ENCODE assay signal across 9 mouse cellular contexts in the genomic region with DNA sequence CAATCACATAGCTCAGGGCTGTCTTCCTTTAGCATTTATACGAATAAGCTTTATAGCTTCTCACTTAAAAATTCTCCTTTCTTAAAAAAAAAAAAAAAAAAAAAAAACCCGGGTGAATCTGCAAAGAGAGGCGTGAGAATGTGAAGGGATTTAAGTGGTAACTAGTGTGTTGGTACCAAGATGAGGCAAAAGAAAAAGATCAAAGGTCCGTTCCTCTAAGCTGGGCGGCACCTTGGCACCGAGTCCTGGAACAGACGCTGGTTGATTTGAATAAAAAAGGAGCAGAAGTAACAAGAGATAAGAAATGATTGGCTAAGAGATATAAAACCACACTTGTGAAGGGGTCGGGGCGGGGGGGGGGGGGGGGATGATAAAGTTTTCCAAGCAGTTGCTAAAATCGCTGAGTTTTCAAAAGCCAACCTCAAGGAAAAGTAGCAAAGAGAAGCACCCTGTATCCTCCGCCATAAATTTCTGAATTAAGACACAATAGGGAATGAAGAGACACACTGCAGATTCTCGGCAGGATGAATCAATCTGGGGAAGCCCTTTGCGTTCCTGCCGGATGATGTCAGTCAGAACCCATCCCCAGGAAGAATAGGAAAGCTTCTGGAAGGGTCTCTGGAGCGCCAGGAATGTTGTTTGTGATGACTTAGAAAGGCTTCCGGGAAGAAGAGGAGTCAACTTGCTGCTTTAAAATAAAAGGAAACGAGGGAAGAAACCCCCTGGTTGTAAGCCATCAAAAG.
DNase-seq lines count a peak whose midpoint lies in the region; ATAC-seq lines count a peak whose summit lies in the region.
"Had no signal": no experiment of that assay in that cellular context is flagged by ENCODE, and none has a peak within 500 bp of the region (broad histone marks: within the 10 kb centered on the region; RNA-seq: fewer than 3 reads in every experiment).

No protein-coding gene starts in this region.

- H3K27ac ChIP-seq in kidney, embryonic 16.5 days (ENCODE audit: low read length): no peak overlapping the region
- H3K27ac ChIP-seq in midbrain, embryonic 12.5 days (replicated peaks): no peak overlapping the region
- H3K27ac ChIP-seq: embryonic facial prominence, embryonic 15.5 days had no signal

- no peak overlapping the region for H3K4me2 ChIP-seq in kidney, embryonic 16.5 days (replicated peaks; ENCODE audit: low read depth, low read length)
- peak overlapping the region; percentile 32 for H3K4me2 ChIP-seq in midbrain, embryonic 12.5 days (replicated peaks)
- H3K4me2 ChIP-seq: embryonic facial prominence, embryonic 15.5 days had no signal

- no peak overlapping the region for H3K9ac ChIP-seq in kidney, embryonic 16.5 days (replicated peaks; ENCODE audit: low read length)
- H3K9ac ChIP-seq in midbrain, embryonic 12.5 days (replicated peaks): no peak overlapping the region
- H3K9ac ChIP-seq: embryonic facial prominence, embryonic 15.5 days had no signal

- DNase-seq in kidney, adult 11 months: peak; percentile 17
- peak; percentile 90 for DNase-seq in R1 (ENCODE audit: low read depth, low spot score)
- peak; percentile 25 for DNase-seq in embryo, embryonic 11 days
- no peak for DNase-seq in B cell, adult 2 months

- no peaks in the 10 kb centered on the region for H3K9me3 ChIP-seq in kidney, embryonic 16.5 days (ENCODE audit: low read length)
- no peaks in the 10 kb centered on the region for H3K9me3 ChIP-seq in midbrain, embryonic 12.5 days
- H3K9me3 ChIP-seq: embryonic facial prominence, embryonic 15.5 days had no signal

- H3K4me3 ChIP-seq in kidney, embryonic 16.5 days (ENCODE audit: low read length): no peak overlapping the region
- H3K4me3 ChIP-seq in midbrain, embryonic 12.5 days: no peak overlapping the region
- H3K4me3 ChIP-seq: embryonic facial prominence, embryonic 15.5 days had no signal

- WGBS in kidney, embryonic 16.5 days: 31% methylated on average over 16 of the region's 17 CpGs
- 28% methylated on average over 16 of the region's 17 CpGs for WGBS in midbrain, embryonic 12.5 days

- H3K36me3 ChIP-seq in kidney, embryonic 16.5 days (ENCODE audit: insufficient read depth, low read length): no peaks in the 10 kb centered on the region
- H3K36me3 ChIP-seq in midbrain, embryonic 12.5 days: no peaks in the 10 kb centered on the region
- H3K36me3 ChIP-seq: embryonic facial prominence, embryonic 15.5 days had no signal

- no peak for ATAC-seq in kidney, embryonic 16.5 days (ENCODE audit: low FRiP score, low TSS enrichment)
- ATAC-seq in midbrain, embryonic 12.5 days (ENCODE audit: low FRiP score, low read depth): no peak
- ATAC-seq in erythroblast, adult 5-6 weeks (replicated peaks; ENCODE audit: low FRiP score, poor library complexity, severe bottlenecking): no peak
- ATAC-seq: Patski had no signal

- 0 out of 2 replicates have a peak, but pooled peaks cover 2% of the 10 kb centered on the region for H3K4me1 ChIP-seq in kidney, embryonic 16.5 days (ENCODE audit: insufficient read depth, low read length)
- H3K4me1 ChIP-seq in midbrain, embryonic 12.5 days: no peaks in the 10 kb centered on the region
- H3K4me1 ChIP-seq: embryonic facial prominence, embryonic 15.5 days had no signal

- H3K27me3 ChIP-seq in kidney, embryonic 16.5 days (ENCODE audit: insufficient read depth, low read length): no peaks in the 10 kb centered on the region
- no peaks in the 10 kb centered on the region for H3K27me3 ChIP-seq in midbrain, embryonic 12.5 days
- H3K27me3 ChIP-seq: embryonic facial prominence, embryonic 15.5 days had no signal

Comparison
In these comparisons a context has a peak if more than half of its experiments do, and no peak if none do; other contexts are left out.
1. DNase-seq: peak in kidney, adult 11 months (single experiment), R1 (single experiment) and embryo, embryonic 11 days (single experiment); none in B cell, adult 2 months (0 of 2).